Mouse (Mus musculus): ENCODE data around the gene Serpinb9. TPM values are rescaled to one million over a fixed set of nuclear protein-coding genes. Genes with fewer than 3 reads are reported as not detected.

Serpinb9 gene
- total RNA-seq, 2 experiments from 2014 or later: 15.6 to 17.6 TPM

DNA sequence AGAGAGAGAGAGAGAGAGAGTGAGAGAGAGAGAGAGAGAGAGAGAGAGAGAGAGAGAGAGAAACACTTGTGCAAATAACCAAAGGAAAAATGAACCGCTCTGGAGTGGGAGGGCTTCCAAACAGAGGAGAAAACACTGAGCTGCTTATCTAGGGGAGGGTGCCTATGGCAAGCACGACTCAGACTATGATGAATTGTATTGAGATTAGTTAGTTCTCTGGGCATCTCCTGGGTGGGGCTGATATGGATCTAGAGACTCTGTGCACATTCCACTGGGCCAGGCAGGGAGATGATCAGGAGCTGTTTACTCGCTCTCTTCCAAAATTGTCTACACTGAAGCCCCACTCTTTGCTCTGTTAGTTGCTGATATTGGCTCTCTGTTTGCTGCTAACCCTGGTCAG, 48.6 kb downstream of the Serpinb9 start:
- no peak for ATAC-seq (replicated peaks; ENCODE audit: low FRiP score, poor library complexity, severe bottlenecking)

DNA sequence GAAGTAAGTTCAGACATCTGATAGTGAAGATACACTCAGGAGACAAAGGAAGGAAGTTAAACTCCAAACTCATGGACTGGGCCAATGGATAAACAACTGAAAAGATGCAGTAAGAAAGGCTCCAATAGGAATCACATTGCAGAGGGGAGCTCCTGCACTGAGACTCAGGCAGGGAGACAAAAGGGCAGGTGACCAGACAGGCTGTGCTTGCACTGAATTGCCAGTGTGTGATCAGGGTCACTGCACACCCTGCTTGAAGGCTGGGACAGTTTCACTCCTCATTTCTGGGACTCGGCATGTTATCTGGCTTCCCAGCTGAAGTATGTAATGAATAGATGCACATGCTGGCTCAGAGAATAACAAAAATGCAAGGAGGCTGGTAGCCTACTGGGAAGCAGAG, 60.0 kb downstream of the Serpinb9 start:
- ATAC-seq (replicated peaks; ENCODE audit: low FRiP score, poor library complexity, severe bottlenecking): no peak

Other genes starting within 250 kb of the Serpinb9 start
- not detected in 2 replicates for gene Mylk4, start 219.3 kb upstream of the Serpinb9 start, total RNA-seq (2015; ENCODE audit: low replicate concordance)
- not detected in 2 replicates for gene Mylk4, start 219.3 kb upstream of the Serpinb9 start, total RNA-seq (2017; ENCODE audit: low replicate concordance)
- gene Wrnip1, start 201.2 kb upstream of the Serpinb9 start, total RNA-seq (2015; ENCODE audit: low replicate concordance): 13.0 and 17.2 TPM in 2 replicates
- gene Wrnip1, start 201.2 kb upstream of the Serpinb9 start, total RNA-seq (2017; ENCODE audit: low replicate concordance): 21.9 and 27.5 TPM in 2 replicates
- gene D930007J09Rik, start 200.4 kb upstream of the Serpinb9 start, total RNA-seq (2015; ENCODE audit: low replicate concordance): not detected in 2 replicates
- gene D930007J09Rik, start 200.4 kb upstream of the Serpinb9 start, total RNA-seq (2017; ENCODE audit: low replicate concordance): not detected in 2 replicates
- gene Serpinb1a, start 152.1 kb upstream of the Serpinb9 start, total RNA-seq (2015; ENCODE audit: low replicate concordance): 77.8 and 91.8 TPM in 2 replicates
- gene Serpinb1a, start 152.1 kb upstream of the Serpinb9 start, total RNA-seq (2017; ENCODE audit: low replicate concordance): 54.4 and 79.4 TPM in 2 replicates
- not detected in 2 replicates for gene Serpinb1c, start 105.0 kb upstream of the Serpinb9 start, total RNA-seq (2015; ENCODE audit: low replicate concordance)
- gene Serpinb1c, start 105.0 kb upstream of the Serpinb9 start, total RNA-seq (2017; ENCODE audit: low replicate concordance): not detected in 2 replicates
- 14.4 and 18.9 TPM in 2 replicates for gene Serpinb6b, start 38.0 kb upstream of the Serpinb9 start, total RNA-seq (2015; ENCODE audit: low replicate concordance)
- 16.6 and 20.0 TPM in 2 replicates for gene Serpinb6b, start 38.0 kb upstream of the Serpinb9 start, total RNA-seq (2017; ENCODE audit: low replicate concordance)
- gene Serpinb9b, start 24.2 kb downstream of the Serpinb9 start, total RNA-seq (2015; ENCODE audit: low replicate concordance): not detected in 2 replicates
- gene Serpinb9b, start 24.2 kb downstream of the Serpinb9 start, total RNA-seq (2017; ENCODE audit: low replicate concordance): not detected in 2 replicates
- gene Serpinb1b, start 75.3 kb downstream of the Serpinb9 start, total RNA-seq (2015; ENCODE audit: low replicate concordance): not detected in 2 replicates
- not detected in 2 replicates for gene Serpinb1b, start 75.3 kb downstream of the Serpinb9 start, total RNA-seq (2017; ENCODE audit: low replicate concordance)
- gene Serpinb9c, start 156.5 kb downstream of the Serpinb9 start, total RNA-seq (2015; ENCODE audit: low replicate concordance): not detected in 2 replicates
- not detected in 2 replicates for gene Serpinb9c, start 156.5 kb downstream of the Serpinb9 start, total RNA-seq (2017; ENCODE audit: low replicate concordance)
- gene Serpinb9d, start 189.7 kb downstream of the Serpinb9 start, total RNA-seq (2015; ENCODE audit: low replicate concordance): not detected in 2 replicates
- gene Serpinb9d, start 189.7 kb downstream of the Serpinb9 start, total RNA-seq (2017; ENCODE audit: low replicate concordance): not detected in 2 replicates
- not detected in 2 replicates for gene Serpinb9e, start 246.4 kb downstream of the Serpinb9 start, total RNA-seq (2015; ENCODE audit: low replicate concordance)
- gene Serpinb9e, start 246.4 kb downstream of the Serpinb9 start, total RNA-seq (2017; ENCODE audit: low replicate concordance): not detected in 2 replicates

All from erythroid progenitor cell, adult 5-6 weeks (primary cell).